Mouse (Mus musculus): ENCODE measurements around the gene Fgd3.

DNA sequence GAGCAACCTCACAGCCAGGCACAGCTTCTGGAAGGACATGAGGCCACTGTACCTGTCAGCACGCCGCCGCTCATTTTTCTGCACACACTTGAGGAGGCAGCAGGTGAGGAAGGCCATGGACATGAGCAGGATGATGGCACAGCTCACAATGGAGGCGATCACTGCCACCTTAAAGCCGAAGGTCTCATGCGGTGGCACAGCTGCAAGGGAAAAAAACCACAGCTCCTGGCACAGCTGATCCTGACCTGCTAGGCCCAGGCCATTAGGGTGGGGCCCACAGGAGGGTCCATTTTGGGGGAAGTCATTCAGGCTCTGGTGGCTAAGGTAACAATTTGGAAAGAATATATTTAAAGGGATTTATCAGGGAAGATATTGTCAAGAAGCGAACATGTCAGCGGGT, 81.4 kb downstream of the Fgd3 start:
- TF ChIP-seq CTCF (IDR thresholded peaks at IDR 0.05; ENCODE audit: borderline replicate concordance, insufficient read depth, low read depth, low read length) (no peak), POLR2A (IDR thresholded peaks at IDR 0.05; ENCODE audit: borderline replicate concordance, insufficient read depth, low read length) (no peak)

Data from cerebellum, adult 2 months (tissue).